Mouse (Mus musculus) erythroid progenitor cell, adult 5-6 weeks (primary cell): ENCODE measurements around the gene Hdac11. TPM values are rescaled to one million over a fixed set of nuclear protein-coding genes. Genes with fewer than 3 reads are reported as not detected.
"Not testable (repeated sequence)": the region's sequence is repeated elsewhere in the genome, so short reads cannot be mapped to it uniquely, and the experiment has no call there.

Experiments used
- ATAC-seq: replicated peaks from 2 replicates; pipeline ENCODE4 v1.8.0; 2016; ENCODE audit warnings: moderate number of reproducible peaks, mild to moderate bottlenecking, moderate TSS enrichment, inconsistent platforms; ENCODE audit not compliant: poor library complexity, low FRiP score, severe bottlenecking
- total RNA-seq, 2 experiments: library from RNA; stranded (forward) in 1 of 2; stranded (reverse) in 1 of 2; fragments of 150-400 nt in 1 of 2; fragments of 186-747, 209-891 nt in 1 of 2; gene quantifications; 2 replicates each; pipeline versions ENCODE4 v1.2.3 to v1.2.4; 2015 to 2017; ENCODE audit warnings: low replicate concordance in 2 of 2

Hdac11 gene
- total RNA-seq, 2 experiments from 2014 or later = 13.8 to 20.1 TPM

DNA sequence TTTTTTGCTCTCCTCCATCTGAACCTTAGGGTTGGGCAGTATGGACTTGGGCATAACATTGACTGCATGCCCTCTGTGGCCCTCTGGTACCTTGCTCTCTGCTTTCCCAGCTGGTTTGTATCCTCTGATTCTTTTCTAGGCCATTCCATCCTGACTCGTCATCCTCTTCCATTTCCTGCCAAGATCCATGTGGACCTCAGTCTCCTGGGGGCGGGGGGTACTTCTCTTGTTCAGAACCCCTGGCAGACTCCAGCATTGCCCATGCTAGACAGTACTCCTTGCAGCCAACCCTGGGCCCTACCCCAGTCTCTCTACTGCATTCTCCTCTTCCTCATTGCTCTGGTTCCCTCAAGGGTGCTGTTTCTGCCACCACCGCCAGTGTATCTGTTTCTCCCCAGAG is 36.0 kb downstream of the Hdac11 start:
- no peak for ATAC-seq

- no peak for ATAC-seq
Observed at GRCm38 (mm10) chr6:91192851-91193545, 36.5 kb downstream of the Hdac11 start.

DNA sequence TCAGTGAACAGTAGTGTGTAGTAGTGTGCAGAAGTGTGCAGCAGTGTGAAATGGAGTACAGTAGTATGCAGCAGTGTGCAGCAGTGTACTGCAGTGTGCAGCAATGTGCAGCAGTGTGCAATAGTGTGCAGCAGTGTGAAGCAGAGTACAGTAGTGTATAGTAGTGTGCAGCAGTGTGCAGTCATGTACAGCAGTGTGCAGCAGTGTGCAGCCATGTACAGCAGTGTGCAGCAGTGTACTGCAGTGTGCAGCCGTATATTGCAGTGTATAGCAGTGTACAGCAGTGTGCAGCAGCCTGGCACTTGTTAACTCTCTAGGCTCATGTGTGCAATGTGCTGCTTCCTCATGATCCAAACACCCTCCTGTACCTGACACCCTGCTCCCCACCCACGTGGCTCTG is 42.0 kb downstream of the Hdac11 start:
- no peak for ATAC-seq

DNA sequence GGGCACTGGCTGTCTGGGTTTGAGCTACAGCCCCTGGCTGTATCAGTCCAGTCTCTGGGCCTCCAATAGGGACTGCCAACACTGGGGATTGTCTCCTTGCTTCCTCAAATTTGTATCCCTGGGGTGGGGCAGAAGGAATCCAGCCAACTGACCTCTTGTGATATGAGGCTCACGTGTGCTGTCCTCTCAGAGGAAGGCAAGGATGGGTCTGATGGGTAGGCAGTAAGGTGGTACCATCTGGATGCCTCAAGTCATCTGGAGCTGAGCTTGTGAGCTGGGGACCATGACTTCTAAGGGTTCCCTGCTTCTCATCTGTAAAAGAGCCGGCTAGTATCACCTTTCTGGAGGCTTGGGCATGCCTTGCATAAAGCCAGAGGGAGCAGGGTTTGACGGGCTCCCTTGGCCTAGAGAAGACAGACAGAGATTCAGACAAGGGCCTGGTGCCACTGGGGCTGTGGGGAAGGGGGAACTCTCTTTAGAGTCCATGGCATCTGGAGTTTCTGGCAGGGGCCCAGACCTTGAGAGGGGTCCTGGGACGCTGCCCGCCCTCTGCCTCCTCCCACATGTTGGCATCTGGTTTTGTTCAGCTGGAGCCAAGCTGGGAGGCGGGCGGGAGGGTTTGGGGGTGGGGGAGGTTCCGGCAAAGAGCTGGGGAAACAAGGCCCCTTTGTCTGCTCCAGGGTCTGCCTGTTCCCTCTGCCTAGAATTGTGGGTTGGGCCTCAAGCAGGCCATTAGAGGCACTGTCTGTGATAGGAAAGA is 44.1 kb downstream of the Hdac11 start:
- no peak for ATAC-seq

- ATAC-seq = no peak
Observed at GRCm38 (mm10) chr6:91201881-91202341, 45.4 kb downstream of the Hdac11 start.

DNA sequence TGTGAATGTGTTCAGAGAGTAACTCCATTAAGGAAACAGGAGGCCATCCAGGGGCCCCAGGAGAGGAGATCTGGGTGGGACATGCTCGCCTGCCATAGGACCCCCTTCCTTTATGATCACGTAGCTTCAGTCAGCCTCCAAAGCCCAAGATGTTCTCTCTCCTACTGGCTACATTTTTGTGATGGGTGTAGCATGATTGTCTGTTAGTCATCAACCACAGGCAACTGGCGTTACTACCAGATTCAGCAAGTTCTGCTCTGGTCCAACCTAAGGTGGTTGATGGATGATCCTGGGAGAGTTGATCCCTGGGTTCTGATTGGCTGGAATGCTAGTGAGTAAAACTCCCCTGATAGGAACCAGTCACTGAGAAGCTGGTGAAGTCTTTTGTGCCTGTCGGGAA is 46.1 kb downstream of the Hdac11 start:
- no peak for ATAC-seq

- no peak for ATAC-seq
Observed at GRCm38 (mm10) chr6:91205346-91205745, 48.9 kb downstream of the Hdac11 start.

GRCm38 (mm10) chr6:91205791-91206190 is 49.3 kb downstream of the Hdac11 start:
- ATAC-seq = no peak

DNA sequence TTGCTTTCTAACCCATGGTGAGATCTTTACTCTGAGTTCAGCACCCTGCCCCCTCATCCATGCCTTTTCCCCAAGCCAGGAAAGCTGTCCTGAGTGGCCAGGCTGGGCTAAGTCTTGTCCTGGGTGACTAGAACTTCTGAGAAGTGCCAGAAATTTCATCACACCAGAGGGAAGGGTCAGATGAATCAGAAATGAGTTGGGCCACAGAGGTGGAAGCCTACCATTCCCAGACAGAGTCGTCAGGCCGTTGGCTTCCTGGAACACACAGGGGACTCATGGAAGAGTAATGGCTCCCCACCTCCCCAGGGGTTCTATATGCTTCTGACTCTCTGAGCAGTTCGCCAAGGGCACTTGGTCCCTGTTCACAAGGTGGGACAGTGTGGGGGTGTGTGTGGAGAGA is 51.0 kb downstream of the Hdac11 start:
- no peak for ATAC-seq

GRCm38 (mm10) chr6:91209780-91210179 is 53.3 kb downstream of the Hdac11 start:
- ATAC-seq = no peak

DNA sequence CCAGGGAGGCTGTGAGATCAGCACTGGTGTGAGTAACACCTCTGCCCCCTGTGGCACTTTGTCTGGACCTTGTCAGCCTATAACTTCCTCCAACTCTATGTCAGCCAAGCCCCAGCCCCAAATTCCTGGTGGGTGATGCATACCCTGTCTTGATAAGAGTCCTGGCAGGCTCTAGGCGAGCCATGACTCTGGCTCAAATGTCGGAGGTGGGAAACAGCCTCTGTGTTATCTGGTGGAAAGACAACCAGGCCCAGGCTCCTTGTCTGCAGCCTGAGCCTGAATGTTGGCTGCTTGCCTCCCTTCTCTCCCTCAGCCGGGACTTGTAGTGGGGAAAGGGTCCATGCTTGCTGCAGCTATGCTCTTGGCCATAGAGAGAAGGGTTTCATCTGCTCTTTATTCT is 54.4 kb downstream of the Hdac11 start:
- ATAC-seq = no peak

DNA sequence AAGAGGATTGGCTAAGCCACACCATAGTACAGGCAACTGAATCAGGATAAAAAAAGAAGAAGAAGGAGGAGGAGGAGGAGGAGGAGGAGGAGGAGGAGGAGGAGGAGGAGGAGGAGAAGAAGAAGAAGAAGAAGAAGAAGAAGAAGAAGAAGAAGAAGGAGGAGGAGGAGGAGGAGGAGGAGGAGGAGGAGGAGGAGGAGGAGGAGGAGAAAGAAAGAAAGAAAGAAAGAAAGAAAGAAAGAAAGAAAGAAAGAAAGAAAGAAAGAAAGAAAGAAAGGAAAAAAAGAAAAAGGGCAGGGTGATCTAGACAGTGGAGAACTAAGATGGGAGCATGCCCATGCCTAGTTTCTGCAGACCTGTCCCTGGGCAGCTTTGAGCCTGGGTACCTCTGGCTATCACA is 55.7 kb downstream of the Hdac11 start, which contains the start of gene Fbln2:
Gene Fbln2, plus strand, starts transcription at position 301 of the 400 bp plus-strand sequence.
- ATAC-seq = not testable (repeated sequence)

- no peak for ATAC-seq
Observed at GRCm38 (mm10) chr6:91212571-91212970, 56.1 kb downstream of the Hdac11 start.

- ATAC-seq = no peak
Observed at GRCm38 (mm10) chr6:91213287-91214218, 57.1 kb downstream of the Hdac11 start.

DNA sequence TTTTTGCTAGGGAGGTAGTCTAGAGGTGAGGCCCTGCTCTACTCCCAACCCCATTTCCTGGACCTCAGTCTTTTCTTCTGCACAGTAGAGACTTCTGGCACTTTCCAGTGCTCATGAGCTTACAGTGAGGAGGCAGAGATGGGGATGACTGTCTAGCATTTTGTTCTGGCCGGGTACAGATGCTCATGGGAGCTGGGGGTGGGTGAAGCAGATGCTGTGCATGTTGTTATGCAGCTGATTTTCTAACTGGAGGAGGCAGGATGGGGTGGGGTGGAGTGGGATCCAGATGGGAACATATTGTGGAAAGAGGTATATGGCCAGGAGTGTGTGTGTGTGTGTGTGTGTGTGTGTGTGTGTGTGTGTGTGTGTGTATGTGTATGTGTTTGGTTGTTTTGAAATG is 59.0 kb downstream of the Hdac11 start:
- ATAC-seq = no peak

DNA sequence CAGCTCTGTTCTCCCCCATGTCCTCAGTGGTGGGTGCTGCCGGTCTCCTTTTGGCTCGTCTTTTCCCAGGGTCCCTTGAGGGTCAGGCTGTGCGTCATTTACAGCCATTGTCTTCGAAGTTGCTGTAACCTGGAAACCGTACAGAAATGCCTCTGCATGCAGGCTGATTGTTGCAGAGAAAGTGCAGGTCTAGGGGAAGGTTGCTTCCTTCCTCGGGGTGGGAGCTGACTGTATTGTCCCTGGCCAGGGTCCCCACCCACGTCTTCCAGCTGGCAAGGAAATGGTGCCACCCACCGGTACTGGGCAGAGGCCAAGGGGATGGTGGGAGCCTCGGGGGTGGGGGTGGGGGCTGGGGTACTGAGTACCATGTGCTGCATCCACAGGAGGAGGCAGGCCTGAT is 62.0 kb downstream of the Hdac11 start:
- no peak for ATAC-seq

DNA sequence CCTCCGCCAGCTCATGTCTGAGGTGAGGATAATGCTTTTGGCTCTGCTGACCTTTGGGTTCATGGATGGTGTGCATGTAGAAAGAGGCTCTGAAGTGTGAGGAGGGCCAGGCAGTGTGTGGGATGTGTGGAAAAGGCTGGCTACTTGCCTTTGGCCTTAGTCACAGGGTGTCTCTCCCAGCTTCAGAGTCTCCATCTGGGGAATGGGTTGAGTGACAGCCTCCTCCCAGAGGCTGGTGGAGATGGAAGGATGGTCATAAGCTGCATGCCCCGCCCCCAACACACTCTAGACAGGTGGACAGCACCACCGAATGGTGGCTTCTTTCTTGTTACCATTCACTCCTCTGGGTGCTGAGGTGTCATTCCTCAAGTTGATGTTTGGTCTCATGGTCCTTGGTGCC is 62.4 kb downstream of the Hdac11 start:
- no peak for ATAC-seq

- ATAC-seq = no peak
Observed at GRCm38 (mm10) chr6:91220062-91220461, 63.6 kb downstream of the Hdac11 start.

DNA sequence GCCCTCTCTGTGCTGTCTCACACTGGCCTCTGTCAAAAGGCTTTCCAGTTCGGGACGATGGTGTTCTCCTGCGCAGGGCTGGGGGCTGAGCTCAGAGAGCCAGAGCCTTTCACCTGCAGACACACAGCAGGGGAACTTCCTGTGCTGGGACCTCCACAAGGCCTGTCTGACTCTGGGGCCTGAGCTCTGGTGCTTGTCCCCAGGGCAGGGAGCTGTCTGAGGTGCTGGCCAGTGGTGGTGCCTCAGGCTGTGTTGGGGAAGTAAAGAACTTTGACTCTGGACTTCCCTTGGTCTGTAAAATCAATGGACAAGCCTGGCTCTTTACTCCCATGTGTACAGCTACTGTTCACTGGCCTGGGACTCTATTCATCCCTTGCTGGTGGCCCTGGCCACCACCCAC is 64.6 kb downstream of the Hdac11 start:
- no peak for ATAC-seq

DNA sequence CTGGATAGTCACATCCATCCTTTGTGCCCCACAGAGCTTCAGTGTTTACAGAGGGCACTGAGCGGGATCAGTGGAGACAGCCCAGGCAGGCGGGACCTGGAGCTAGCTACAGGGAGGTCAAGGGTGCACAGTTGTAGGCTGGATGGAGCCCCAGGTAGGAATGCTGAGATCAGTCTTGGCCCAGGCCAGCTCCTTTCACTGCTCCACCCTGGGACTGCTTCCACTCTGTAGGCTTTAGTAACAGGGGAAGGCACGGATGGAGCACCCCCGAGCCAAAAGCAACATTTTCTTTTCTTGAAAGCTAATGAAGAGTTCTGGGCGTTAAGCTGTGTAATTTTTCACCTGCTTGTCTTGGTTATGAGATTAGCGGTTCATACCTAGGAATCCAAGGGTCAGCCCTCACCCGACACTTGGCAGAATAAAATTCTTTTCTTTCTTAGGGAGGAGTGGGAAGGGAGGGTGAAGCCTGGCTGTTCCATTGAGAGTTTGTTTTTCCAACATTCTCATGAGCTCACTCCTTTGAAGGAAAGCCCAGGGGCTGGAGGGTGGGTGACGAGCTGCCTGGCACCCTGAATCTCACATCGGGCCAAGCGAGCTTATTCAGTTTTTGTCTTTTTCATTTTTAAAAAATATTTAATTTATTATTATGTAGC is 66.4 kb downstream of the Hdac11 start:
- ATAC-seq = no peak
